Mouse (Mus musculus) adrenal gland, adult 8-10 months (tissue): ENCODE measurements around the gene Vpreb2. TPM values are rescaled to one million over a fixed set of nuclear protein-coding genes. Genes with fewer than 3 reads are reported as not detected.
"Not testable (repeated sequence)": the region's sequence is repeated elsewhere in the genome, so short reads cannot be mapped to it uniquely, and the experiment has no call there.

Experiments used
- DNase-seq: peaks from one replicate; pipeline ENCODE4 v3.0.0; 2022
- total RNA-seq, 4 experiments: library from RNA; stranded (reverse); gene quantifications; 2 replicates each; pipeline ENCODE4 v1.2.4; 2022

Gene Vpreb2
- total RNA-seq = under 1 TPM in 2 of 4 experiments, not detected in 2; 0.35 to 0.81 TPM

DNA sequence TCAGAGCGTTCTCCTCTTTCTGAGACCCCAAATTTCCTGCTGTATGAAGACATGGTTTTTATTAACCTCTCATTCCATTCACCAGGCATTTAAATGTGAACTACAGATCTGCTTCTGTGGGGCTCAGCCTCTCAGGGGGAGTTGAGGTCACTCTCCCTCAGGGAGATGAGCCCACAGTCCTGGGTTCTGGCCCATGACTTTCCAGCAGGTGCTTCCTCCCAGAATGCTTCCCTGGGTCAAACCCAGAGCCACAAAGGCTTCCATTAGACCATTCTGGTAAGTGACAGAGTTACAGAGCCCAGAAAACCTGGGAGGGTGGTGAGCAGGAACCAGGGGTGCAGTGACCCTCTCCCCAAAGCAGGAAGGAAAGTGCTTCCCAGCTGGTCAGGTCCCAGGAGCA, at the start of gene Vpreb2:
Vpreb2 (plus strand) TSS at position 301 of the 400 bp plus-strand sequence.
- DNase-seq = no peak

DNA sequence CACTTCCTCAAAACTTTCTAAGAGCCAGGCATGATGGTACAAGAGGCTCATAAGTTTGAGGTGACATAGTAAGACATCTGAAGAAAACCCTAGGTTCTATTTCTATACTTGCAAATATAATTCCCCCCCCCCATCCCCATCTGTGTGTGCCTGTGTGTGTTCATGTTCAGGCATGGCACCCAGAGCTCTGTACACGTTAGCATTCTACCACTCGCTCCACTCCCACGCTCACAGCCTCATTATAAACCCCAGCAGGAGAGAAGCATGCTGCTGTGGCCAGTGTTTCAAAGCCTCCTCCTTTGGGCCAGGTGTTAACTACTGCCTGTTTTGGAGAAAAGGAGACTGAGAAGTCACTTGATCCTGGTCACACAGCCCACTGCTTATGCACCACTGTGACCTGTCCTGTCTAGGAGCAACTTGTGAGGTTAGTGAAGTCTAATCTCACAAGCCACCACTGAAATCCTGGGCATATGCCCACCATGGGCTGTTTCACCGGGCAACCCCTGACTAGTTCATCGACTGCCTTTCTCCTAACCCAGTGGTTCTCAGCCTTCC, 48.2 kb upstream of the Vpreb2 start:
- no peak for DNase-seq

DNA sequence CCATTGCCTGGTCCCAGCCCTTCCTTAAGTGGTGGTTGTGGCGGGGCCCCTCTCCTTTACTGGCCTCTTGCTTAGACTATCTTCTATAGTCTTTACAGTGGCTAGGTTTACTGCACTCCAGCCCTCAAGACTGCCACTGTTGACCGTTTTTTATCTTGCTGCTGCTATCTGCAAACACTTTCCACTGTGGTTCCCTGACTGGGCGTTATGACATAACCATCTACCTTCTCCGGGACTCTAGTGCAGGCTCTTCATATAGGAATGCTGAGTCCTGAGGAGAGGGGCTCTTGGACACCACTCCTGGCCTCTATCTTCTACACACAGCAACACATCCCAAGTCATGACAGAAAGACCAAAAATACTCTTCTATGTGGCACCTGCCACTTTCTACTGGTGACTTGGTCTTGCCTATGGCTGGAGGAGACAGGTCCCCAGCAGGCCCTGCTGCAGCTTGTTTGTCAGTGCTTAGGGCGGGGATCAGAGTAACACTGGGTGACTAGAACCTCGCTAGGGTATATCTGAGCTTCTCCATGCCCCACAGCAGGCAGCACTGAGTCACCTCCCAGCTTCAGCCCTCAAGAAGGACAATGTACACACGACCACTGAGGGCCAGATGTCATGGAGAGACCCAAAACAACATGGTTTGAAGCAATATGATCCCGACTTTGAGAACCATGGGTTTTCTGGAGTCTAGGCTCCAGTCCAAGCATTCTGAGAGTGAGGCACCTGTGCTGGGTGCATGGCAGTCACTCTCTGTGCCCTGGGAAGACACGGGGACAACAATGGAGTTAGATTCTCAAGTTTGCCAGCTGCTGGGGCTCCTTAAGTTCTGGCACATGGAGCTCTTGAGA, 46.4 kb upstream of the Vpreb2 start:
- DNase-seq = no peak

DNA sequence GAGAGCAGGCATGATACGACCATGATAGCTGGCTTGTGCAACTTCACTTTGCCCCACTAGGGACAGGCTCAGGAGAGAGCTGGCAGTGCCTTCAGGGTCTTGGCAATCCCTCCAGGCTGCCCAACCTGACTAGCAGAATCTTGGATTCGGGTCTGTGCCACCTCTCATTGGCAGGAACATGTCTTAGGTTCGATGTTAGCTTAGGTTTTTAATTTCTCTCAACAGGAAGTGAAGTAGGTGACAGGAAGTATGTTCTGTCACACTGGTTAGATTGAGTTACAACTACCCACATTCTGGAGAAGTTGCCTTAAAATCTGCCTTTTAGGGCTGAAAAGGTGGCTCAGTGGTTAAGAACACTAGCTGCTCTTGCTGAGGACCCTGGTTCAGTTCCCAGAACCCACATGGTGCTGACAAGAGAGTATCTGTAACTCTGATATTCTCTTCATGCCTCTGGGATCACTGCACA, 45.8 kb upstream of the Vpreb2 start:
- DNase-seq = no peak

DNA sequence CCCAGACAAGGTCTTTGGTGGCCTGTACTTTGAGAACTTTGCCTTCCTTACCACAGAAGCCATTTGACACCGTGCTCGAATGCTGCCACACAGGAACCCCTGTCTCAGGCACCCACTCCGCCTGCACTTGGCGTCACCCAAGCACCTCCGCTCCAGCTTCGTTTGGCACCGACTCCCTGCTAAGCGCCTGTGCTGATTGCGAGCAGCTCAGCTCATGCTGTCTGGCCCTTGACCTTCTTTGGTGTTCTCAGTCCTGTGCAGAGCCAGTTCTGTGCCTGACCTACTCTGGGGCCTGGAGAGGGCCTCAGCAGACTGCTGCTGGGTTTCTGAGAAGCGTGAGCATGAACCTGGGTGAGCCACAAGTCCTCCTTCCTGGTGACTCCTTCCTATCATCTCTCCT, 43.5 kb upstream of the Vpreb2 start:
- no peak for DNase-seq

DNA sequence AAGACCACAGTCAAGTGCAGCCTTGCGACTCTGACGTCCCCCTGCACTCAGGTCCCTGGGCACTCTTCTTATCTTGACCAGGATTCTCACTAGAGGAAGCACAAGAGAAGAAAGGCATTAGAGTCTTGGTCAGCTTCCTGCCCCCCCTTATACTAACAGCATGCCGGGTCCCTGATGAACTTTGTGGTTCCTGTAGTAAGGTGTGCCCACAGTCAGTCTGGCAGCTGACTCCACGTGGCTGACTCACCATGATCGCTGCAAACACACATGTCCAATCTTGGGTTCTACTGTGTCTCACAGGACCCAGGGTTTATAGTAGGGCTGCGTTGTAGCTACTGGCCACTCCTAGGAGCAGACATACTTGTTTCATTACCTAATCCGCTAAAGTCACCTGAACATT, 42.0 kb upstream of the Vpreb2 start:
- DNase-seq = no peak

DNA sequence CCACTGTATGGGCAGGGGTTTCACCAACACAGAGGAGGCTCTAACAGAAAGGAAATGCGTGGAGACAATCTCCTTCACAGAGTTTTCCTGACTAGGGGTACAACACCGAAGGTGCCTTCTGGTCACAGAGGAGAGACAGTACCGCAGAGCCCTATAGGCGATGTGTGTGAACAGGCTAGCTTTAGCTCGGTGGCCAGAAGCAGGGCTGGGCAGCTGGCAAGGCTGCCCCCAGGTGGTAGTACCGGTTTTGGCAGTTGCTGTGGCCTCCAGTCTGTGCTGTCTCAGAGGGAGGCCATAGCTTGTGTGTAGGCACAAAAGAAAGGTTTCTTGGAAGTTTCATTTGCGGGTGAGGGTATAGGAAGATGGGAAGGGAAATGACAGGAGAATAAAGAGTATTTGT, 41.4 kb upstream of the Vpreb2 start:
- no peak for DNase-seq

DNA sequence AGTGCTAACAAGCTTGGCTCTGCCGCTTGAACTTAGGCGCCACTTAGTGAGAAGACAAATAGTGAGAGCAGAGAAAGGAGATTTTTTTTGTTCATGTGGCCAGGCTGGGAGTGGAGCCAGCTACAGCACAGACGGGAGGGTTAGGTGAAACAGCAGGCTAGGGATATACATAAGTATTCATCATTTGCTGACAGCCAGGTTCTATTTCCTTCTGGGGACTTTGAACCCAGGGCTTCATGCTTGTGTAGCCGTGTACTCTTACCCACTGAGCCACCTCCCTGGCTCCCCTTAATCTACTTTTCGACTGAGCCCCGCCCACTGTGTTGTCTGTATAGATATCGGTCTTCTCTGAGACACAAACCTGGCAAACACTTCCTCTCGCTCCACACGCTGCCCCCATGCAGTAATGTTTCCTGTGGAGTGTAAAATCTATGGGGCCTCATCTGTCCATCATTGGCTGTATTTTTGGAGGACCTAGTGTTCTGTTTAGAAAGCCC, 40.9 kb upstream of the Vpreb2 start:
- DNase-seq = no peak

DNA sequence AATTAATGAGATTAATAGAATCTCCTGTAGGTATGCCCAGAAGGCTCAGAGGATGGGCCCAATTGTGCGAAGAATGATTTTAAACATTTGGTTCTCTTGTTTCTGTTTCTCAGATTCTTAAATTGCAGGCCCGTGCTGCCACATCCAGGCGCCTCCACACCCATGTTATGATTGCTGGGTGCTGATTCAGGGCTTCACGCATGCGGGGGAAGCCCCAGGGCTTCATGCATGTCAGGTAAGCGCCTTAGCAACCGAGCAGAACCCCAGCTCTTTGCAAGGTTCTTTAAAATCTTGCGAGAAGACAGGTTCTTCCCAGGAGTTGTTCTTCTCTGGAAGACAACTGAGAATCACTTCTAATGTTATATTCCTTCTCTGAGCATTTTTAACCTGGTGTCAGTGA, 36.8 kb upstream of the Vpreb2 start:
- DNase-seq = no peak

DNA sequence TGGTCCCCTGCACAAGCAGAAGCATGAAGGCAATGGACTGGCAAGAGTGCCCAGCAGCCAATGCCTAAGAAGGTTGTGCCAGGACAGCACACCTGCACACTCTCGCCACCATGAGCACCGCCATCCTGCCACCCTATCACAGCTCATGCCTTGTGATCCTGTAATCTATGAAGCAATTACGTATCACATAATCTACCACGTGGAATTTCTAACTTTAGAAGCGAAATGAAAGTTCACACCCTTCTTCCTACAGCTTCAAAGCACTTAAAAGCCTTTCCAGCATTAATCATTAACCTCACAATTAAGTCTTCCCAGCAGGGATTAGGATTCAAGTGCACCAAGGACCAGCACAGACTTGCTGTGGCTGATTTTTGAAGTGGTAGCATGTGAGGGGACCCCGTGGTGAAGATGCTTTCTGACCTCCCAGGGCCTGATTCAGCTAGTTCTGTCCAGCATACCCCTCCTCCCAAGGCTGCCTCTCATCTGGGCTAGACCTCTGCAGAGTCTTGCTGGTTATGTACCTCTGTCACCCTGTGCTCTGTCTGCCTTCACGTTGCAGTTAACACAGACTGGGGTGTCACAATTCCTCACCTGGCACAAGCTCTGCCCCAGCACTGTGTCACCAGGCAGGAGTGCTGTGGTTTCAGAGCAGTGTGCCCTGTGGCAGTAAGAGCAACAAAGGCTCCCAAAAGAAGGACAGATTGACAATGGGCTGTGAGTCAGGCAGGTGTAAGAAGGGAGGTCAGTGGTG, 35.0 kb upstream of the Vpreb2 start:
- DNase-seq = no peak

DNA sequence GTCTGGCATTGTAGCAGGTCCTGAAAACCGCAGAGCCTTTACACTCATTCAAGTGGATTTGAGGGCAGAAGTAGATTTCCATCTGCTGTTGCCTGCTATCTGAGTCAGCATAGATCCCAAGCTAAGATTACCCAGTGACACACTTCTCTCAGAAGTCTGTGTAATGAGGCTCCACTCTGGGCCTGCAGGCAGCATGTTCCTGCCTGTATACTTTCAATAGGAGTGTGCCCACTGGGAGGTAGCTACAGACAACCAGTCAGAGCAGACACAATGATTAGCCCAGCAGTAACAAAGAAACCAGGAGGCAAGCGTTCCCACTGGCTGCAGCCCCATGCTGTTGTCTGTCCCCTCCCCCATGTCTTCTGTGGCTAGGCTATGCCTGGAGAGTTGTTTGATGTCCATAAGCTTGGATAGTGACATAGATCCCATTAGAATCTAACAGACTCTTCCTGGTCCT, 30.8 kb upstream of the Vpreb2 start:
- no peak for DNase-seq

DNA sequence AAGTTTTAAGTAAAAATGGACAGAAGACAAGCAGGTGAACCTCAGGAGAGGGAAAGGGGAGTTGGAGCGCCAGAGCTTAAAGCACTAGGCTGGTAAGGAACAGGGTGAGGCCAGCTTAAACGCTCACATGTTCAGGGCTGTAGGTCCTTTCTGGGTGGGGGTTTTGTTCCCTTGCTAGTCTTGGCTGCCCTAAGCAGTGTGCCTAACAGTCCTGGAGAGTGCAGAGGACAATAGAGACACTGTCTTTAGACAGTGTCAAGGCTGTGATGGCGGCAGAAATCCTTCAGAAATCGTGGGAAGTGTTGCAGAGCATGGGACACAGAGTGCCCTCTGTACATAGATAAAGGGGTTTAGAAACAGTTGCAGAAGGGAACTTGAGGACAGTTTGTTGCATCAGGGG, 30.2 kb upstream of the Vpreb2 start:
- DNase-seq = no peak

DNA sequence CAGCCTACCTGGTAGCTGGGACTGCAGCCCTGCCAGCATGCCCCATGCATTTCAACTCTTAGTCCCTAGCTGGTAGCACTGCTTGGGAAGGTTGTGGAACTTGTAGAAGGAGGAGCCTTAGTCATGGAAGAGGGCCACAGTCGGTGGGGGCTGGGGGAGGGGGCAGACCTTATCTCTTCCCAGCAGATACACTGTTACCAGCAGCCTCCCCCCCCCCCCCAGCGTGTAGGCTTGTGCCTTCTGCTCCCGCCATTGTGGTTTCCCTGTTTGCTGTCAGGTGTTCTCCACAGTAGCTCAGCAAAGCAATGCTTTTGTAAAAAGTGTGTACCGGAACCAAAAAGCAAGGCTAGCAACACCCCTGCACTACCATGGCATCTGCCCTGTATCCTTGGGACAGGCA, 28.6 kb upstream of the Vpreb2 start:
- no peak for DNase-seq

DNA sequence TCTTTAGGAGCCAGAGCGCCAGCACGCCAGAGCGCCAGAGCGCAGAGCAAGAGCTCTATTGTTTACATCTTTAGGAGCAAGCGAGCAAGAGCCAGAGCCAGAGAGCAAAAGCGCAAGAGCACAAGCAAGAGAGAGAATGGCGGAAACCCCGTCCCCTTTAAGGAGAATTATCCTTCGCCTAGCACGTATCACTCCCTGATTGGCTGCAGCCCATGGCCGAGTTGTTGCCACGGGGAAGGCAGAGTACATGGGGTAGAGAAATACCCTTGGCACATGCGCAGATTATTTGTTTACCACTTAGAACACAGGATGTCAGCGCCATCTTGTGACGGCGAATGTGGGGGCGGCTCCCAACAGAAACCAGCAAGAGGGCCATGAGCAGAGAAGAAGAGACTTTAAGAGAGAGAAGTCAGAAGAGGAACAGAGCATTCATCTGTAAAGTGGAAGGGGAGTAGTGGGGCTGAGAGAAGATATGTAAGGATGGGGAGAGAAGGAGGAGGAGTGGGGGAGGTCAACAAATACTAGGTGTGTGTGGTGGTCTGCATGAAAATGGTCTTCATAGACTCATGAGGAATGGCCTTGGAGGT, 24.1 kb upstream of the Vpreb2 start:
- not testable (repeated sequence) for DNase-seq

DNA sequence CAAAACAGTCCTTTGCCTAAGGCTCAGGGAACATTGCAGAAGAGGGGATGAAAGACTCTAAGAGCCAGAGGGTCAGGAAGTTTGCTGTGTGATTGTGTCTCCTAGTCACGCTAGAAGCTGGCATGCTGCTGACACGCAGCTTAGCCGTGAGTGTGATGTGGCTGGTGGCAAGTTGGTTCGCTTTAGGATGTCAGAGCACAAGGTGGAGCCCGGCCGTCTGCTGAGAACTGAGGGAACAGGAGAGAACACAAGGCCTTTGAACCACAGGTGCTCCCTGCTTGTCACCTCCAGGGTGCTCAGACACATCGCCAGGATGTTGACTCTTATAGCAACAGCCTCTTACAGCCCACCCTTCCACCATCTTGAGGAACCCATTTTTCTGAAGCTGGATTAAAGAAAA, 18.1 kb upstream of the Vpreb2 start:
- DNase-seq = no peak

DNA sequence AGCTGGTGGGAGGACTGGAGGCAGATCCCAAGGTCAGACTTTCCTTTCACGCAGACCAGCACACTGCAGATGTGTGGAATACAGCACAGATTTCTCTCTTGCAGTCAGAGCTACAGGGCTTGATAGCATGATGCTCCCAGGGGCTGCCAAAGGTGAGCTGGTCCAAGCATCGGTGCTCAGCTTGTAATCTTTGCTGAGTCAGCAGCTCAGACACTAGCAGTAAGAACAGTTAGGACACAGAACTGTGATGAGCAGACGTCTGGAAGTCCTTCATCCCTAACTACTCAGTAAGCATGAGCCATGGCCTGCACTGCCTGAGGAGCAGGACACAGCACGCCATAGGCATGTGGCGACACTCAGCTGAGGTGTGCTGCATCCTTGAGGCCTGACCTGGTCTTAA, 8.4 kb upstream of the Vpreb2 start:
- no peak for DNase-seq

DNA sequence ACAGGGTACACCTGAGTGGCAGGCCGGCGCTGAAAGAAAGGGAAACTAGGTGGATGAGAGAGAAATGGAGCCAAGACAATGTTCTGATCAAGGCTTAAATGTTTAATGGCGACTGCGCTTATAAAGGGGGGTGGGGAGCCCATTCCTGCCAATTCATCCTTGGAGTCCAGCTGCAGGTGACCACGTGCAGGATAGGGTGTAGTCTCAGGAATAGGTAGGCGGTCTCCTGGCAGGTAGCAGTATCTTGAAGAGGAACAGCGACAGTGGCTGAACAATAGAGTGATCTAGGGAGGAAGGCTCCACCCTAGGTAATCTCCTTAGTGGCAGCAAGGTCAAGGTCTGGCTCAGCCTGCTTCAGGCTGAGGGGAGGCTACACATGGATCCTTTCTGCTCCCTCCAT, 2.4 kb upstream of the Vpreb2 start:
- DNase-seq = not testable (repeated sequence)

DNA sequence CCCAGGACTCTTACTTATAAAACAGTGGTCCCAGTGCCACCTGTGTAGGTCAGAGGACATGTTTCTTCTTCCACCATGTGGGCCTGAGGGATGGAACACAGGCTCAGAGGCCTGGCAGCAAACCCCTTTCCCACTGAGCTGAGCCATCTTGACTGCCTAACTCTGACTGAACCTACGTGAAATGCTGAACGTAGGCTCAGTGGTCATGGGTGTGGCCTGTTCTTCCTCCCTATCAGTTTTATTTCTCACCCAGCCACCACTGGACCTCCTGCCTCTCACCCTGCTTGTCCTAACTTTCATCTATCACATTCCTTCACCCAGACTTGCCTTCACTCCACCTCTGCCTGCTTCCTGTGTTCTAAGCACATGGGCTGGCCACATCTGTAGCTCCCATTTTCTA, 3.0 kb downstream of the Vpreb2 start:
- DNase-seq = no peak

DNA sequence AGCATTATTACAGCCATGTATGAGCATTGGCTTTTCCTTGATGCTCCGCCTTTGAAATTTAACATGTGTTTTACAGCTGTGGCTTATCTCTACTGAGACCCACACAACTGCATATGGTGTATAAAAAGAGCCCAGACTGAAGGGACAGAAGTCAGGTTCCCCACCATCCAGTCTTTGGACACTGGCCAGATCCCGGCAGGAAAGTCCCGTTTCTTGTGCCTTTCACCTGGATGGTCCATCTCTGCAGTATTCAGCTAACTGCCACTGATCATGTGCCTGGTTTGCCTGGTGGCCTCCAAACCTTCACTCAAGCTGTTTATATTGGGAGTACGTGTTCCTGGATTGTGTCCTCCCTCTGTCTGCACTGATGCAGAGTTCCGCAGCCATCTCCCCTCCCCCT, 4.0 kb downstream of the Vpreb2 start:
- no peak for DNase-seq

DNA sequence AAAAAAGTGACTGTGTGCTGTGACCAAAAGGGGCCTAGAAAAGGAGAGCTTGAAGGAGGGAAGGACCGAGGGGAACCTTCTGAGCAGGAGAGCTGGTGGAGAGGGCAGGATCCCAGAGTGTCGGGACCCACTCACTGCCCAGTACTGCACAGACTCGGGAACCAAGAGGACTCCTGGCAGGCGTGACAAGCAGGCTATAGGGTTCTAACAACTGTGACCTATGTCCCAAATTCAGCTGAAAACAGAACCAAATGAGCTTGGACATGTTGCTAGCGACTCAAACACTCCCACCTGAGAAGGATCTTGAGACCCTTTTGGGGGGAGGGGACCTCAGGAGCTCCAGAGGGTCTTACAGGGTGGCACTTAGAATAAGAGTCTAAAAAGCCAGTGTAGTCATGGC, 4.8 kb downstream of the Vpreb2 start:
- no peak for DNase-seq

DNA sequence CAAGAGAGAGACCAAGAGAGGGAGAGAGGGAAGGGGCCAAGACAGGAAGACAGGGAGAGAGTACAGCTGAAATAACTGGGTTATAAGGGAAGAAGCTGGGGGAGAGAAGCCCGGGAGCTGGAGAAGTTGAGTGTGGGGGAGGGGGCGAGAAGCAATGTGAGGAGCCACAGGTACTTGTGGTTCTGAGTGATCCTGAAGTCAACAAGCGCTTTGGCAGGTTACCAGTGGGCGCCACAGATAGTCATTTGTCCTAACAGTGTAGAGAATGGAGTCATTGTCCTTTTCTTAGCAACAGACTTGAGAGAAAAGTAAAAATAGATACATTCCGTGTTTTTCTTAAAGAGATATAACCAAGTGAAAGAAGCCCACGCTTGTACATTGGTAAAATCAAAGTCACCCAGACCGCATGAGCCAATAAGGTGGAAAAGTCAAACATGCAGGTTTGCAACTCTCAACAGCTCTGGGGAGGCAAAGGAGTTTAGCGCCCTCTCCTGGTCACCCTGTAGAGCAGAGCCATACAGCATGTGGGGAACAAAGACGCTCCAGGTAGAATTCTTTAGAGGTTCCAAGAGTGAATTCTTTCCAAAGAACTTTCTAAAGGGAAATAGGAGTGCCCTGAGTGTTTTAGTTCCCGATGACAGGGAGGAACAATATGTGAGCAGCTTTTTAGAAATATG, 6.4 kb downstream of the Vpreb2 start:
- DNase-seq = peak; percentile 5

DNA sequence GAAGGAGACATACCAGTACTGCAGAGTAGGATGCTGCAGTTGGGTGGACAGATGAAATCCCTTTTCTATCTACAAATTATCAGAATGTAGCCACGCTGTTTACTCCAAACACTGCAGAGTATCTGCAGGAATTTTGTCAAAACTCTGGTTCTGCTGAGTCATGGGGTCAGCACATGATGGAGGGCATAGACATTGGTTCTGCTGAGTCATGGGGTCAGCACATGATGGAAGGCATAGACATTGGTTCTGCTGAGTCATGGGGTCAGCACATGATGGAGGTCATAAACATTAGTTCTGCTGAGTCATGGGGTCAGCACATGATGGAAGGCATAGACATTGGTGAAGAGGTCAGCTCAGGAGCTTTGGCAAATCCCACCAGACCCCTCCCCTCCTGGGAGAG, 7.5 kb downstream of the Vpreb2 start:
- no peak for DNase-seq
